Mouse (Mus musculus) ovary, postnatal 10 days (tissue): ENCODE results near the gene Mprip.
"Not testable (repeated sequence)": the region's sequence is repeated elsewhere in the genome, so short reads cannot be mapped to it uniquely, and the experiment has no call there.

Experiments
- DNase-seq: peaks from one replicate; pipeline ENCODE4 v3.0.0; 2022; ENCODE audit warnings: low spot score

Gene Mprip

GRCm38 (mm10) chr11:59655337-59655736 is 5.8 kb upstream of the Mprip start:
- DNase-seq: no peak

- DNase-seq: no peak
Observed at GRCm38 (mm10) chr11:59656016-59656415, 5.1 kb upstream of the Mprip start.

- DNase-seq: no peak
Observed at GRCm38 (mm10) chr11:59661601-59662248, 620 bp downstream of the Mprip start.

GRCm38 (mm10) chr11:59662249-59662788 is 1.2 kb downstream of the Mprip start:
- peak; percentile 84 for DNase-seq

- DNase-seq: no peak
Observed at GRCm38 (mm10) chr11:59662877-59663775, 2.0 kb downstream of the Mprip start.

GRCm38 (mm10) chr11:59663776-59664320 is 2.7 kb downstream of the Mprip start:
- no peak for DNase-seq

GRCm38 (mm10) chr11:59664818-59665217 is 3.7 kb downstream of the Mprip start:
- DNase-seq: no peak

- DNase-seq: no peak
Observed at GRCm38 (mm10) chr11:59671049-59671693, 10.1 kb downstream of the Mprip start.

- DNase-seq: no peak
Observed at GRCm38 (mm10) chr11:59674013-59674412, 12.9 kb downstream of the Mprip start.

GRCm38 (mm10) chr11:59674746-59675145 is 13.6 kb downstream of the Mprip start:
- not testable (repeated sequence) for DNase-seq

- no peak for DNase-seq
Observed at GRCm38 (mm10) chr11:59677767-59678166, 16.7 kb downstream of the Mprip start.

- DNase-seq: no peak
Observed at GRCm38 (mm10) chr11:59678693-59679092, 17.6 kb downstream of the Mprip start.

- DNase-seq: no peak
Observed at GRCm38 (mm10) chr11:59680111-59680510, 19.0 kb downstream of the Mprip start.

- DNase-seq: no peak
Observed at GRCm38 (mm10) chr11:59684956-59685355, 23.9 kb downstream of the Mprip start.

- no peak for DNase-seq
Observed at GRCm38 (mm10) chr11:59694533-59694932, 33.4 kb downstream of the Mprip start.

GRCm38 (mm10) chr11:59695550-59695949 is 34.4 kb downstream of the Mprip start:
- no peak for DNase-seq

- no peak for DNase-seq
Observed at GRCm38 (mm10) chr11:59697572-59697971, 36.5 kb downstream of the Mprip start.

- no peak for DNase-seq
Observed at GRCm38 (mm10) chr11:59700787-59701186, 39.7 kb downstream of the Mprip start.

- no peak for DNase-seq
Observed at GRCm38 (mm10) chr11:59705113-59705512, 44.0 kb downstream of the Mprip start.

GRCm38 (mm10) chr11:59707481-59707880 is 46.4 kb downstream of the Mprip start:
- no peak for DNase-seq

- DNase-seq: peak; percentile 45
Observed at GRCm38 (mm10) chr11:59707931-59708611, 47.0 kb downstream of the Mprip start.

- no peak for DNase-seq
Observed at GRCm38 (mm10) chr11:59715424-59715840, 54.3 kb downstream of the Mprip start.
